Comparison of ENCODE assay signal across 8 mouse cellular contexts in genomic region chr6:115853091-115853813, GRCm38 (mm10). TPM values are rescaled to one million over a fixed set of nuclear protein-coding genes. Genes with fewer than 3 reads are reported as not detected.
DNase-seq lines count a peak whose midpoint lies in the region; ATAC-seq and TF ChIP-seq lines count a peak whose summit lies in the region.

TSS of gene Mbd4 (minus strand) at chr6:115853371.
TSS of gene Ift122 (plus strand) at chr6:115853470.

- H3K4me1 ChIP-seq in heart, embryonic 12.5 days (replicated peaks): peaks cover 48% of the 10 kb centered on the region
- no peaks in the 10 kb centered on the region; the same call in 1 of the 2 replicates for H3K4me1 ChIP-seq in kidney, postnatal 0 days (replicated peaks; ENCODE audit: insufficient read depth, low read length)
- peaks cover 7% of the 10 kb centered on the region for H3K4me1 ChIP-seq in liver, embryonic 11.5 days (replicated peaks; ENCODE audit: control insufficient read depth, insufficient read depth, low read length)
- peaks cover 20% of the 10 kb centered on the region; the same call in 1 of the 2 replicates for H3K4me1 ChIP-seq in stomach, embryonic 14.5 days (ENCODE audit: control insufficient read depth, insufficient read depth, low read length)

- H3K4me3 ChIP-seq in heart, embryonic 12.5 days: peak within 1 kb of the TSS; percentile 61
- peak within 1 kb of the TSS; percentile 47 for H3K4me3 ChIP-seq in kidney, postnatal 0 days (replicated peaks; ENCODE audit: low read depth, low read length)
- peak within 1 kb of the TSS; percentile 76 for H3K4me3 ChIP-seq in liver, embryonic 11.5 days (ENCODE audit: low read depth, low read length)
- H3K4me3 ChIP-seq in stomach, embryonic 14.5 days (ENCODE audit: low read depth, low read length): peak within 1 kb of the TSS; percentile 46

- H3K27ac ChIP-seq in heart, embryonic 12.5 days (ENCODE audit: poor library complexity, severe bottlenecking): peak within 1 kb of the TSS; percentile 90
- H3K27ac ChIP-seq in kidney, postnatal 0 days: peak within 1 kb of the TSS; percentile 85
- H3K27ac ChIP-seq in liver, embryonic 11.5 days (ENCODE audit: low read depth, low read length): peak within 1 kb of the TSS; percentile 96
- peak within 1 kb of the TSS; percentile 85 for H3K27ac ChIP-seq in stomach, embryonic 14.5 days (ENCODE audit: low read length)

- WGBS in heart, embryonic 12.5 days: under 1% methylated on average over 51 of the region's 51 CpGs
- under 1% methylated on average over 51 of the region's 51 CpGs for WGBS in kidney, postnatal 0 days
- under 1% methylated on average over 51 of the region's 51 CpGs for WGBS in liver, embryonic 11.5 days
- under 1% methylated on average over 51 of the region's 51 CpGs for WGBS in stomach, embryonic 14.5 days

- no peaks in the 10 kb centered on the region for H3K27me3 ChIP-seq in heart, embryonic 12.5 days (replicated peaks)
- no peaks in the 10 kb centered on the region for H3K27me3 ChIP-seq in kidney, postnatal 0 days (ENCODE audit: insufficient read depth, low read length)
- H3K27me3 ChIP-seq in liver, embryonic 11.5 days (replicated peaks; ENCODE audit: control insufficient read depth, insufficient read depth, low read length): no peaks in the 10 kb centered on the region
- H3K27me3 ChIP-seq in stomach, embryonic 14.5 days (ENCODE audit: control insufficient read depth, insufficient read depth, low read length): no peaks in the 10 kb centered on the region

- DNase-seq in CD4-positive helper T cell, adult 2 months (ENCODE audit: low read depth, low spot score): peak; percentile 100
- DNase-seq in brain, embryonic 18.5 days (ENCODE audit: low read depth, low spot score): peak; percentile 99
- peak; percentile 100 for DNase-seq in kidney, postnatal 0 days (ENCODE audit: low spot score)
- peak; percentile 98 for DNase-seq in liver, embryonic 11.5 days (ENCODE audit: low spot score)
- peak; percentile 100 for DNase-seq in naive thymus-derived CD4-positive, alpha-beta T cell, adult 2 months (ENCODE audit: low read depth)

- peak within 1 kb of the TSS; percentile 77 for H3K9ac ChIP-seq in heart, embryonic 12.5 days
- peak within 1 kb of the TSS; percentile 44; the same call in 1 of the 2 replicates for H3K9ac ChIP-seq in kidney, postnatal 0 days (ENCODE audit: low read depth, low read length)
- peak within 1 kb of the TSS; percentile 82 for H3K9ac ChIP-seq in liver, embryonic 11.5 days (ENCODE audit: low read depth, low read length)
- H3K9ac ChIP-seq in stomach, embryonic 14.5 days (replicated peaks; ENCODE audit: low read depth, low read length): peak within 1 kb of the TSS; percentile 49

- H3K36me3 ChIP-seq in heart, embryonic 12.5 days: peaks cover 8% of the 10 kb centered on the region
- 0 out of 2 replicates have a peak, but pooled peaks cover 7% of the 10 kb centered on the region for H3K36me3 ChIP-seq in kidney, postnatal 0 days (ENCODE audit: insufficient read depth, low read length)
- H3K36me3 ChIP-seq in liver, embryonic 11.5 days (ENCODE audit: control insufficient read depth, insufficient read depth, low read length): peaks cover 6% of the 10 kb centered on the region; the same call in 1 of the 2 replicates
- peaks cover 13% of the 10 kb centered on the region for H3K36me3 ChIP-seq in stomach, embryonic 14.5 days (ENCODE audit: control insufficient read depth, insufficient read depth, low read length)

- peak; percentile 68 for TF ChIP-seq CTCF in kidney, postnatal 0 days (IDR thresholded peaks at IDR 0.05; ENCODE audit: low read depth)

- H3K9me3 ChIP-seq in heart, embryonic 12.5 days (replicated peaks): no peaks in the 10 kb centered on the region
- no peaks in the 10 kb centered on the region for H3K9me3 ChIP-seq in kidney, postnatal 0 days (replicated peaks; ENCODE audit: low read length)
- H3K9me3 ChIP-seq in liver, embryonic 11.5 days (ENCODE audit: control insufficient read depth, low read length): no peaks in the 10 kb centered on the region
- H3K9me3 ChIP-seq in stomach, embryonic 14.5 days (ENCODE audit: control insufficient read depth, low read depth, low read length): no peaks in the 10 kb centered on the region

- ATAC-seq in erythroid progenitor cell, adult 5-6 weeks (replicated peaks; ENCODE audit: low FRiP score, poor library complexity, severe bottlenecking): peak; percentile 97
- peak; percentile 96 for ATAC-seq in heart, embryonic 12.5 days (ENCODE audit: insufficient number of reproducible peaks, low FRiP score)
- peak; percentile 98 for ATAC-seq in kidney, postnatal 0 days (replicated peaks; ENCODE audit: low FRiP score, low read depth)
- ATAC-seq in liver, embryonic 11.5 days (replicated peaks; ENCODE audit: low FRiP score): peak; percentile 99
- peak; percentile 98 for ATAC-seq in stomach, embryonic 14.5 days (ENCODE audit: insufficient number of reproducible peaks, insufficient read depth, low FRiP score, low read depth)

- H3K4me2 ChIP-seq in heart, embryonic 12.5 days: peak within 1 kb of the TSS; percentile 93
- H3K4me2 ChIP-seq in kidney, postnatal 0 days (ENCODE audit: low read length): peak within 1 kb of the TSS; percentile 60
- peak within 1 kb of the TSS; percentile 84 for H3K4me2 ChIP-seq in liver, embryonic 11.5 days
- peak within 1 kb of the TSS; percentile 65 for H3K4me2 ChIP-seq in stomach, embryonic 14.5 days (replicated peaks; ENCODE audit: low read depth, low read length)

RNA-seq across cellular contexts. Expression of gene Mbd4, which starts in this region (rescaled TPM):
- 7.5 and 9.7 TPM in 2 replicates for total RNA-seq in erythroid progenitor cell, adult 5-6 weeks (2015; ENCODE audit: low replicate concordance)
- 14.8 and 22.6 TPM in 2 replicates for total RNA-seq in erythroid progenitor cell, adult 5-6 weeks (2017; ENCODE audit: low replicate concordance)
- 11.0 and 14.2 TPM in 2 replicates for polyA plus RNA-seq in heart, embryonic 12.5 days (2016; fragmentation: Nextera tagmentation; extraction: Ambion mirVana)
- polyA plus RNA-seq in kidney, postnatal 0 days (2015; fragmentation: Nextera tagmentation; extraction: Ambion mirVana): 10.9 TPM in 2 replicates
- polyA plus RNA-seq in liver, embryonic 11.5 days (2014; fragmentation: Nextera tagmentation; extraction: Ambion mirVana): 20.7 and 23.0 TPM in 2 replicates
- 16.4 and 20.6 TPM in 2 replicates for polyA plus RNA-seq in stomach, embryonic 14.5 days (2014; fragmentation: Nextera tagmentation; extraction: Ambion mirVana)

RNA-seq across cellular contexts. Expression of gene Ift122, which starts in this region (rescaled TPM):
- not detected in 2 replicates for total RNA-seq in erythroid progenitor cell, adult 5-6 weeks (2015; ENCODE audit: low replicate concordance)
- total RNA-seq in erythroid progenitor cell, adult 5-6 weeks (2017; ENCODE audit: low replicate concordance): 0.38 and 1.9 TPM in 2 replicates
- 22.7 and 24.5 TPM in 2 replicates for polyA plus RNA-seq in heart, embryonic 12.5 days (2016; fragmentation: Nextera tagmentation; extraction: Ambion mirVana)
- polyA plus RNA-seq in kidney, postnatal 0 days (2015; fragmentation: Nextera tagmentation; extraction: Ambion mirVana): 14.9 and 20.6 TPM in 2 replicates
- polyA plus RNA-seq in liver, embryonic 11.5 days (2014; fragmentation: Nextera tagmentation; extraction: Ambion mirVana): 9.1 and 10.5 TPM in 2 replicates
- polyA plus RNA-seq in stomach, embryonic 14.5 days (2014; fragmentation: Nextera tagmentation; extraction: Ambion mirVana): 22.2 and 23.9 TPM in 2 replicates

Comparison
In these comparisons a context has a peak if more than half of its experiments do, and no peak if none do; other contexts are left out.
1. Peak in every context shown above with its lines: DNase-seq, ATAC-seq, H3K4me3 ChIP-seq and H3K27ac ChIP-seq.